ENCODE assay signal across 24 mouse cellular contexts in the genomic region with DNA sequence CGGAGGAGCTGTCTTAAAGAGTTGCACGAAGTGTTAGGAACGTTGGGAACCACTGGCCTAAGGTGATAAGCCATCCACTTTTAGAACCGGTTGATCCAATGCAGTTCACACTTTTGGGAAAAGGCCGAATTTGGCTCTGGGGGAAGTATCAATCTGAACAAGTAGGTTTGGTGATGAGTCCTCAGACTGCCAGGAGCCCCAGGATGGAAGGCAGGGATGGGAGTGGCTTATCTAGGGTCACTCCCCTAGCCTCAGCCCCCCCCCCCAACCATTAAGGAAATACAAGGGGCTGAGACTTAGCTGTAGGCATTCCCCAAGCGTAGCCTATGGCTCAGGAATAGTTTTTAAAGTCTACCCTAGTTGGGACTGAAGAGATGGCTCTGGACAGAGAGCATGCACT. TPM values are rescaled to one million over a fixed set of nuclear protein-coding genes. Genes with fewer than 3 reads are reported as not detected.
A peak's percentile ranks its signal among the peaks of the same experiment; 100 is the strongest.
DNase-seq lines count a peak whose midpoint lies in the region; ATAC-seq and TF ChIP-seq lines count a peak whose summit lies in the region.
"Had no signal": no experiment of that assay in that cellular context is flagged by ENCODE, and none has a peak within 500 bp of the region (broad histone marks: within the 10 kb centered on the region; RNA-seq: fewer than 3 reads in every experiment).

No protein-coding gene starts in this region.

- peaks cover 24% of the 10 kb centered on the region for H3K36me3 ChIP-seq in E14TG2a.4 (ENCODE audit: insufficient read depth, low read length)
- peaks cover 3% of the 10 kb centered on the region; the same call in 1 of the 2 replicates for H3K36me3 ChIP-seq in ES-E14 (ENCODE audit: control insufficient read depth, insufficient read depth, low read length, poor library complexity, severe bottlenecking)
- no peaks in the 10 kb centered on the region for H3K36me3 ChIP-seq in embryonic facial prominence, embryonic 15.5 days
- H3K36me3 ChIP-seq: heart, embryonic 10.5 days; intestine, embryonic 15.5 days had no signal

- H3K27me3 ChIP-seq in E14TG2a.4 (ENCODE audit: insufficient read depth, low read length), result no peaks in the 10 kb centered on the region
- H3K27me3 ChIP-seq in embryonic facial prominence, embryonic 15.5 days, result no peaks in the 10 kb centered on the region
- H3K27me3 ChIP-seq: CH12.LX; forebrain, embryonic 13.5 days; intestine, embryonic 15.5 days; Patski had no signal

- H3K4me1 ChIP-seq in E14TG2a.4 (replicated peaks; ENCODE audit: low read depth, low read length) (peaks cover 78% of the 10 kb centered on the region), ES-E14 (ENCODE audit: control insufficient read depth in 2 of 2, insufficient read depth in 2 of 2, low read length in 2 of 2, poor library complexity in 1 of 2) (peaks cover 11 to 40% of the 10 kb centered on the region in 2 experiments)
- H3K4me1 ChIP-seq in embryonic facial prominence, embryonic 15.5 days, result peaks cover 13% of the 10 kb centered on the region
- H3K4me1 ChIP-seq: forebrain, embryonic 13.5 days had no signal

- no peak for ATAC-seq in embryonic facial prominence, embryonic 15.5 days (ENCODE audit: insufficient number of reproducible peaks, low FRiP score, low TSS enrichment, low read depth)
- no peak for ATAC-seq in CD4-positive, CD25-positive, alpha-beta regulatory T cell, adult 4 months
- ATAC-seq: forebrain, embryonic 13.5 days; forebrain, postnatal 0 days; intestine, embryonic 15.5 days had no signal

- WGBS in embryonic facial prominence, embryonic 15.5 days, result 91% methylated on average over 6 of the region's 6 CpGs

- H3K9ac ChIP-seq in ES-E14 (ENCODE audit: insufficient read depth, low read depth, low read length, poor library complexity, severe bottlenecking), result peak overlapping the region; percentile 74
- no peak overlapping the region for H3K9ac ChIP-seq in embryonic facial prominence, embryonic 15.5 days
- H3K9ac ChIP-seq: forebrain, embryonic 13.5 days; forebrain, postnatal 0 days; hindbrain, embryonic 14.5 days; intestine, embryonic 15.5 days had no signal

- TF ChIP-seq CTCF in gastrocnemius, adult 2 months (IDR thresholded peaks at IDR 0.05), result no peak
- no peak for TF ChIP-seq CTCF in E14TG2a.4 (conservative IDR thresholded peaks at IDR 0.05; ENCODE audit: low read length)

- no peak for DNase-seq in gastrocnemius, adult 2 months
- no peak for DNase-seq in gastrocnemius, postnatal 36 days
- DNase-seq in ES-E14 (ENCODE audit: low read depth, low spot score), result no peak
- no peak for DNase-seq in adrenal gland, postnatal 4 days (ENCODE audit: low spot score in 2 of 2)
- DNase-seq: adrenal gland, postnatal 10 days; cerebellum, adult 18-20 months; cerebellum, postnatal 10 days; forebrain, postnatal 0 days; gastrocnemius, postnatal 25 days; heart, adult 11 months; heart, postnatal 10 days; kidney, adult 8-10 months had no signal

- in situ Hi-C loops in ES-E14 (cut with MboI; ENCODE audit: low sequenced_read_pairs in 2 of 2, unreplicated experiment in 2 of 2), result loop anchor here in 1 of 2 experiments (10.0 kb wide), 1 partner anchor 281 kb away; no protein-coding TSS in a partner anchor

- intact Hi-C loops in gastrocnemius, adult 2 months (cut with DNase I), result no loop called here
- intact Hi-C loops in gastrocnemius, postnatal 36 days (cut with DNase I), result no loop called here

- H3K4me2 ChIP-seq in embryonic facial prominence, embryonic 15.5 days (replicated peaks), result no peak overlapping the region
- H3K4me2 ChIP-seq: forebrain, embryonic 13.5 days; hindbrain, embryonic 14.5 days; intestine, embryonic 15.5 days had no signal

- no peak overlapping the region for H3K4me3 ChIP-seq in gastrocnemius, adult 2 months
- H3K4me3 ChIP-seq in E14TG2a.4 (replicated peaks; ENCODE audit: low read length), result peak overlapping the region; percentile 49
- H3K4me3 ChIP-seq in ES-E14 (ENCODE audit: insufficient read depth in 1 of 2, low read depth in 1 of 2, low read length in 2 of 2, poor library complexity in 1 of 2, severe bottlenecking in 1 of 2), result peak overlapping the region; percentile 20 to 32
- H3K4me3 ChIP-seq in embryonic facial prominence, embryonic 15.5 days (replicated peaks), result no peak overlapping the region
- H3K4me3 ChIP-seq: forebrain, embryonic 13.5 days; heart, embryonic 10.5 days; intestine, embryonic 15.5 days had no signal

- peak overlapping the region; percentile 86 for H3K27ac ChIP-seq in gastrocnemius, adult 2 months
- peak overlapping the region; percentile 98 for H3K27ac ChIP-seq in ES-E14 (ENCODE audit: insufficient read depth, low read depth, low read length, poor library complexity, severe bottlenecking)
- peak overlapping the region; percentile 88; the same call in 1 of the 2 replicates for H3K27ac ChIP-seq in embryonic facial prominence, embryonic 15.5 days (replicated peaks)
- H3K27ac ChIP-seq: forebrain, embryonic 13.5 days; heart, embryonic 10.5 days; hindbrain, embryonic 14.5 days had no signal

- no peaks in the 10 kb centered on the region for H3K9me3 ChIP-seq in E14TG2a.4 (ENCODE audit: low read length)
- H3K9me3 ChIP-seq in ES-E14 (ENCODE audit: control insufficient read depth, insufficient read depth, low read depth, low read length), result no peaks in the 10 kb centered on the region
- no peaks in the 10 kb centered on the region for H3K9me3 ChIP-seq in embryonic facial prominence, embryonic 15.5 days (replicated peaks)
- H3K9me3 ChIP-seq: forebrain, embryonic 13.5 days; heart, embryonic 10.5 days; intestine, embryonic 15.5 days had no signal

TF ChIP-seq in ES-E14, 5 proteins besides CTCF, POLR2A, EP300 and RAD21:
- TF ChIP-seq ZC3H11A (IDR thresholded peaks at IDR 0.05; ENCODE audit: borderline replicate concordance, low read depth, low read length) (no peak), HCFC1 (IDR thresholded peaks at IDR 0.05; ENCODE audit: borderline replicate concordance, insufficient read depth, low read length) (0 out of 2 replicates have a peak, but pooled peaks have one; percentile 36)

RNA-seq across cellular contexts. Expression of gene Spen, which starts 27.8 kb away (rescaled TPM):
- 10 to 100 TPM; 23.3 to 25.1 TPM for total RNA-seq in gastrocnemius, adult 2 months (2021)
- 10 to 100 TPM; 17.1 to 21.8 TPM for total RNA-seq in gastrocnemius, postnatal 36 days (2021)
- total RNA-seq in ES-E14 (2012; rRNA removed), result 51.5 and 58.6 TPM in 2 replicates
- 10.8 and 10.9 TPM in 2 replicates for polyA plus RNA-seq in embryonic facial prominence, embryonic 15.5 days (2015; fragmentation: Nextera tagmentation; extraction: Ambion mirVana)
- 10 to 100 TPM; 57.4 to 67.8 TPM for total RNA-seq in adrenal gland, postnatal 4 days (2021)
- polyA plus RNA-seq in CD4-positive, CD25-positive, alpha-beta regulatory T cell, adult 4 months (2017; shearing (Covaris generic)), result 10 to 100 TPM; 12.1 to 18.5 TPM

RNA-seq across cellular contexts. Expression of gene Fblim1, which starts 39.7 kb away (rescaled TPM):
- total RNA-seq in gastrocnemius, adult 2 months (2021), result 1 to 10 TPM; 1.1 to 1.5 TPM
- total RNA-seq in gastrocnemius, postnatal 36 days (2021), result under 1 TPM; 0.64 to 0.84 TPM
- total RNA-seq in ES-E14 (2012; rRNA removed), result 71.3 and 112 TPM in 2 replicates
- 30.8 and 32.3 TPM in 2 replicates for polyA plus RNA-seq in embryonic facial prominence, embryonic 15.5 days (2015; fragmentation: Nextera tagmentation; extraction: Ambion mirVana)
- total RNA-seq in adrenal gland, postnatal 4 days (2021), result 10 to 100 TPM; 24.9 to 32.1 TPM
- under 1 TPM in 1 of 2 experiments, not detected in 1; 0.13 TPM for polyA plus RNA-seq in CD4-positive, CD25-positive, alpha-beta regulatory T cell, adult 4 months (2017; shearing (Covaris generic))

RNA-seq across cellular contexts. Expression of gene Tmem82, which starts 52.2 kb away (rescaled TPM):
- 1 to 10 TPM in 1 of 2 experiments, under 1 TPM in 1; 0.61 to 3.2 TPM for total RNA-seq in gastrocnemius, adult 2 months (2021)
- 1 to 10 TPM in 1 of 2 experiments, under 1 TPM in 1; 0.62 to 1.4 TPM for total RNA-seq in gastrocnemius, postnatal 36 days (2021)
- total RNA-seq in ES-E14 (2012; rRNA removed), result 3.9 and 10.1 TPM in 2 replicates
- polyA plus RNA-seq in embryonic facial prominence, embryonic 15.5 days (2015; fragmentation: Nextera tagmentation; extraction: Ambion mirVana), result 0.48 and 0.62 TPM in 2 replicates
- total RNA-seq in adrenal gland, postnatal 4 days (2021), result 1 to 10 TPM; 3.7 to 3.8 TPM
- not detected for polyA plus RNA-seq in CD4-positive, CD25-positive, alpha-beta regulatory T cell, adult 4 months (2017; shearing (Covaris generic))
- polyA plus RNA-seq: C2C12; hindbrain, embryonic 14.5 days had no signal

RNA-seq across cellular contexts. Expression of gene Slc25a34, which starts 57.4 kb away (rescaled TPM):
- 10 to 100 TPM; 10.3 to 26.9 TPM for total RNA-seq in gastrocnemius, adult 2 months (2021)
- 10 to 100 TPM; 10.3 to 26.0 TPM for total RNA-seq in gastrocnemius, postnatal 36 days (2021)
- 0.76 and 0.79 TPM in 2 replicates for total RNA-seq in ES-E14 (2012; rRNA removed)
- 0.05 TPM in 1 of 2 replicates, not detected in the other for polyA plus RNA-seq in embryonic facial prominence, embryonic 15.5 days (2015; fragmentation: Nextera tagmentation; extraction: Ambion mirVana)
- 1 to 10 TPM; 7.4 to 9.5 TPM for total RNA-seq in adrenal gland, postnatal 4 days (2021)
- polyA plus RNA-seq in CD4-positive, CD25-positive, alpha-beta regulatory T cell, adult 4 months (2017; shearing (Covaris generic)), result not detected
- total RNA-seq: hematopoietic stem cell, adult 5-6 weeks had no signal
- polyA plus RNA-seq: embryonic facial prominence, embryonic 11.5 days; hindbrain, embryonic 14.5 days had no signal

Comparison
In these comparisons a context has a peak if more than half of its experiments do, and no peak if none do; other contexts are left out.
1. H3K4me3 ChIP-seq: peak in E14TG2a.4 (single experiment) and ES-E14 (2 of 2); none in gastrocnemius, adult 2 months (single experiment) and embryonic facial prominence, embryonic 15.5 days (single experiment).
2. RNA of gene Fblim1, which starts 39.7 kb away (total RNA-seq): 71.3 to 112 TPM in ES-E14 and 24.9 to 32.1 TPM in adrenal gland, postnatal 4 days; 1.1 to 1.5 TPM in gastrocnemius, adult 2 months and 0.64 to 0.84 TPM in gastrocnemius, postnatal 36 days; every median in the first group is over 10 times any median in the second.
3. Peak in every context shown above with its lines, with median percentiles within 50 percentile points of each other: H3K27ac ChIP-seq.